Mouse (Mus musculus) neural tube, embryonic 12.5 days (tissue): ENCODE results near the gene Fosl1. TPM values are rescaled to one million over a fixed set of nuclear protein-coding genes. Genes with fewer than 3 reads are reported as not detected.

ENCODE experiments used
- ATAC-seq: fragments of 200-750 bp; cut with Nextera tagmentation; 2 replicates; pipeline ENCODE4 v1.8.0; 2017; ENCODE audit warnings: low read depth, mild to moderate bottlenecking, moderate TSS enrichment, moderate library complexity; ENCODE audit not compliant: low FRiP score
- H3K27ac ChIP-seq: fragments of 300-500 bp; sonication (generic); 2 replicates; pipeline ENCODE4 v1.5.1; 2016
- H3K27me3 ChIP-seq: fragments of 300-500 bp; sonication (generic); replicated peaks from 2 replicates; pipeline ENCODE4 v1.6.1; 2016; ENCODE audit warnings: mild to moderate bottlenecking
- H3K36me3 ChIP-seq: fragments of 300-500 bp; sonication (generic); 2 replicates; pipeline ENCODE4 v1.6.1; 2016; ENCODE audit warnings: mild to moderate bottlenecking
- H3K4me1 ChIP-seq: fragments of 300-500 bp; sonication (generic); 2 replicates; pipeline ENCODE4 v1.6.1; 2016
- H3K4me2 ChIP-seq: fragments of 300-500 bp; sonication (generic); replicated peaks from 2 replicates; pipeline ENCODE4 v1.6.1; 2016; ENCODE audit warnings: mild to moderate bottlenecking
- H3K4me3 ChIP-seq: fragments of 300-500 bp; sonication (generic); 2 replicates; pipeline ENCODE4 v1.5.1; 2016
- H3K9ac ChIP-seq: fragments of 300-500 bp; sonication (generic); 2 replicates; pipeline ENCODE4 v1.6.1; 2016; ENCODE audit warnings: mild to moderate bottlenecking
- H3K9me3 ChIP-seq: fragments of 300-500 bp; sonication (generic); 2 replicates; pipeline ENCODE4 v1.6.1; 2016; ENCODE audit warnings: mild to moderate bottlenecking
- WGBS: fragments of 180-500 bp; shearing (Covaris S2); methylation state at CpG from one replicate; pipeline ENCODE4 v1.1.7; 2016; 5-methylcytosine and 5-hydroxymethylcytosine counted together
- polyA plus RNA-seq: library from polyadenylated mRNA; unstranded; fragments of >200 nt; fragmentation: Nextera tagmentation; extraction: Ambion mirVana; gene quantifications from 2 replicates; pipeline ENCODE4 v1.2.1, GENCODE M21; 2016

The Fosl1 gene
- polyA plus RNA-seq, 1 experiment from 2014 or later: not detected

- H3K4me2 ChIP-seq: peak overlapping the region; percentile 94
- H3K4me3 ChIP-seq: peak overlapping the region; percentile 73
- peak overlapping the region; percentile 78; the same call in 1 of the 2 replicates for H3K9ac ChIP-seq
- no peaks in the 10 kb centered on the region; the same call in 1 of the 2 replicates for H3K27me3 ChIP-seq
- no peak for ATAC-seq
- H3K36me3 ChIP-seq: peaks cover 28% of the 10 kb centered on the region
- no peak overlapping the region for H3K27ac ChIP-seq
- no peaks in the 10 kb centered on the region for H3K9me3 ChIP-seq
- WGBS: 89% methylated on average over 6 of the region's 6 CpGs
- H3K4me1 ChIP-seq: peaks cover 27% of the 10 kb centered on the region
Observed at GRCm38 (mm10) chr19:5461411-5461810, 14.1 kb downstream of the Fosl1 start.

- 90% methylated on average over 9 of the region's 9 CpGs for WGBS
- ATAC-seq: no peak
- Histone ChIP-seq H3K9me3 (no peaks in the 10 kb centered on the region), H3K9ac (no peak overlapping the region), H3K4me1 (peaks cover 22% of the 10 kb centered on the region), H3K27me3 (no peaks in the 10 kb centered on the region; the same call in 1 of the 2 replicates), H3K27ac (no peak overlapping the region), H3K4me3 (0 out of 2 replicates have a peak overlapping the region, but pooled peaks have one; percentile 2), H3K36me3 (peaks cover 41% of the 10 kb centered on the region), H3K4me2 (no peak overlapping the region)
Observed at GRCm38 (mm10) chr19:5463212-5463611, 15.9 kb downstream of the Fosl1 start.

GRCm38 (mm10) chr19:5463791-5464562 is 16.6 kb downstream of the Fosl1 start:
- ATAC-seq: peak; percentile 63
- no peaks in the 10 kb centered on the region; the same call in 1 of the 2 replicates for H3K27me3 ChIP-seq

GRCm38 (mm10) chr19:5465037-5465436 is 17.7 kb downstream of the Fosl1 start:
- Histone ChIP-seq H3K27me3 (no peaks in the 10 kb centered on the region), H3K9me3 (no peaks in the 10 kb centered on the region), H3K4me3 (no peak overlapping the region), H3K4me2 (no peak overlapping the region), H3K36me3 (peaks cover 41% of the 10 kb centered on the region), H3K27ac (no peak overlapping the region), H3K4me1 (peaks cover 19% of the 10 kb centered on the region), H3K9ac (no peak overlapping the region)
- WGBS: 96% methylated on average over 8 of the region's 8 CpGs
- ATAC-seq: no peak

More at GRCm38 (mm10) chr19:5463791-5464562, 16.6 kb downstream of the Fosl1 start:
- no peaks in the 10 kb centered on the region for H3K9me3 ChIP-seq
- WGBS: 45% methylated on average over 15 of the region's 15 CpGs
- H3K4me1 ChIP-seq: peaks cover 22% of the 10 kb centered on the region
- H3K4me2 ChIP-seq: peak overlapping the region; percentile 58
- H3K27ac ChIP-seq: no peak overlapping the region
- peak overlapping the region; percentile 18; the same call in 1 of the 2 replicates for H3K4me3 ChIP-seq
- peak overlapping the region; percentile 57 for H3K9ac ChIP-seq
- peaks cover 41% of the 10 kb centered on the region for H3K36me3 ChIP-seq

GRCm38 (mm10) chr19:5466916-5467500 is 19.7 kb downstream of the Fosl1 start:
- H3K27me3 ChIP-seq: no peaks in the 10 kb centered on the region
- WGBS: 94% methylated on average over 6 of the region's 6 CpGs
- ATAC-seq: no peak
- no peaks in the 10 kb centered on the region for H3K9me3 ChIP-seq
- no peak overlapping the region for H3K9ac ChIP-seq
- H3K4me2 ChIP-seq: no peak overlapping the region
- H3K4me3 ChIP-seq: no peak overlapping the region
- peaks cover 10% of the 10 kb centered on the region for H3K4me1 ChIP-seq
- peaks cover 41% of the 10 kb centered on the region for H3K36me3 ChIP-seq
- no peak overlapping the region for H3K27ac ChIP-seq

GRCm38 (mm10) chr19:5468374-5468773 is 21.0 kb downstream of the Fosl1 start, which contains the start of gene Ctsw:
Gene Ctsw (minus strand): TSS chr19:5468507.
- ATAC-seq: no peak
- no peak within 1 kb of the TSS for H3K4me2 ChIP-seq
- 64% methylated on average over 5 of the region's 5 CpGs for WGBS
- H3K27me3 ChIP-seq: no peaks in the 10 kb centered on the region
- no peak within 1 kb of the TSS for H3K27ac ChIP-seq
- H3K36me3 ChIP-seq: peaks cover 30% of the 10 kb centered on the region
- H3K4me3 ChIP-seq: no peak within 1 kb of the TSS
- no peaks in the 10 kb centered on the region for H3K9me3 ChIP-seq
- no peak within 1 kb of the TSS for H3K9ac ChIP-seq
- peaks cover 10% of the 10 kb centered on the region for H3K4me1 ChIP-seq

- peaks cover 24% of the 10 kb centered on the region for H3K4me1 ChIP-seq
- no peak overlapping the region for H3K9ac ChIP-seq
- 46% methylated on average over 5 of the region's 5 CpGs for WGBS
- ATAC-seq: no peak
- H3K9me3 ChIP-seq: no peaks in the 10 kb centered on the region
- peaks cover 8% of the 10 kb centered on the region for H3K36me3 ChIP-seq
- no peak overlapping the region for H3K4me2 ChIP-seq
- no peaks in the 10 kb centered on the region for H3K27me3 ChIP-seq
- H3K27ac ChIP-seq: no peak overlapping the region
- no peak overlapping the region for H3K4me3 ChIP-seq
Observed at GRCm38 (mm10) chr19:5471846-5472245, 24.5 kb downstream of the Fosl1 start.

GRCm38 (mm10) chr19:5472857-5473256 is 25.5 kb downstream of the Fosl1 start:
- no peak overlapping the region for H3K4me3 ChIP-seq
- H3K36me3 ChIP-seq: 0 out of 2 replicates have a peak, but pooled peaks cover 3% of the 10 kb centered on the region
- no peak overlapping the region for H3K27ac ChIP-seq
- no peaks in the 10 kb centered on the region for H3K27me3 ChIP-seq
- no peak overlapping the region for H3K9ac ChIP-seq
- ATAC-seq: no peak
- H3K4me1 ChIP-seq: peaks cover 24% of the 10 kb centered on the region
- no peaks in the 10 kb centered on the region for H3K9me3 ChIP-seq
- no peak overlapping the region; the same call in 1 of the 2 replicates for H3K4me2 ChIP-seq
- 81% methylated on average over 3 of the region's 3 CpGs for WGBS

GRCm38 (mm10) chr19:5473720-5474119 is 26.4 kb downstream of the Fosl1 start, which contains the start of gene Efemp2:
Gene Efemp2 (plus strand): TSS chr19:5473954.
- H3K9ac ChIP-seq: peak within 1 kb of the TSS; percentile 85
- H3K4me1 ChIP-seq: peaks cover 24% of the 10 kb centered on the region
- no peaks in the 10 kb centered on the region for H3K9me3 ChIP-seq
- H3K36me3 ChIP-seq: peaks cover 10% of the 10 kb centered on the region; the same call in 1 of the 2 replicates
- no peaks in the 10 kb centered on the region for H3K27me3 ChIP-seq
- peak within 1 kb of the TSS; percentile 61 for H3K4me3 ChIP-seq
- WGBS: 2% methylated on average over 22 of the region's 22 CpGs
- H3K27ac ChIP-seq: peak within 1 kb of the TSS; percentile 32; the same call in 1 of the 2 replicates
- peak within 1 kb of the TSS; percentile 98 for H3K4me2 ChIP-seq
- 0 out of 2 replicates have a peak, but pooled peaks have one; percentile 45 for ATAC-seq

- Histone ChIP-seq H3K9ac (peak overlapping the region; percentile 85), H3K36me3 (peaks cover 11% of the 10 kb centered on the region; the same call in 1 of the 2 replicates), H3K27me3 (no peaks in the 10 kb centered on the region), H3K4me1 (peaks cover 24% of the 10 kb centered on the region), H3K9me3 (no peaks in the 10 kb centered on the region), H3K4me2 (peak overlapping the region; percentile 98), H3K4me3 (peak overlapping the region; percentile 61), H3K27ac (peak overlapping the region; percentile 32; the same call in 1 of the 2 replicates)
- ATAC-seq: peak; percentile 67
- 1% methylated on average over 65 of the region's 68 CpGs for WGBS
Observed at GRCm38 (mm10) chr19:5474281-5475068, 27.1 kb downstream of the Fosl1 start.

- Histone ChIP-seq H3K9me3 (no peaks in the 10 kb centered on the region), H3K9ac (peak overlapping the region; percentile 85), H3K27ac (peak overlapping the region; percentile 32; the same call in 1 of the 2 replicates), H3K27me3 (no peaks in the 10 kb centered on the region), H3K4me3 (peak overlapping the region; percentile 61), H3K4me2 (peak overlapping the region; percentile 98), H3K36me3 (peaks cover 11% of the 10 kb centered on the region; the same call in 1 of the 2 replicates), H3K4me1 (peaks cover 24% of the 10 kb centered on the region)
- 21% methylated on average over 13 of the region's 13 CpGs for WGBS
- 0 out of 2 replicates have a peak, but pooled peaks have one; percentile 14 for ATAC-seq
Observed at GRCm38 (mm10) chr19:5475069-5475714, 27.8 kb downstream of the Fosl1 start.
